Mouse (Mus musculus): ENCODE results near the gene Pdcd6ip. TPM values are rescaled to one million over a fixed set of nuclear protein-coding genes. Genes with fewer than 3 reads are reported as not detected.

Pdcd6ip gene
- polyA plus RNA-seq, 1 experiment from 2014 or later, result 38.6 TPM

Other genes starting within 250 kb of the Pdcd6ip start
- gene Clasp2, start 33.2 kb upstream of the Pdcd6ip start, polyA plus RNA-seq (2015; fragmentation: Nextera tagmentation; extraction: Ambion mirVana), result 113 and 117 TPM in 2 replicates
- 31.5 and 32.5 TPM in 2 replicates for gene Ubp1, start 222.7 kb upstream of the Pdcd6ip start, polyA plus RNA-seq (2015; fragmentation: Nextera tagmentation; extraction: Ambion mirVana)